Mouse (Mus musculus) cerebellum, adult 9-11 months (tissue): Measurements from ENCODE around the gene Cc2d1a.

Experiments used
- DNase-seq: peaks from one replicate; pipeline ENCODE4 v3.0.0; 2022

The Cc2d1a gene

DNA sequence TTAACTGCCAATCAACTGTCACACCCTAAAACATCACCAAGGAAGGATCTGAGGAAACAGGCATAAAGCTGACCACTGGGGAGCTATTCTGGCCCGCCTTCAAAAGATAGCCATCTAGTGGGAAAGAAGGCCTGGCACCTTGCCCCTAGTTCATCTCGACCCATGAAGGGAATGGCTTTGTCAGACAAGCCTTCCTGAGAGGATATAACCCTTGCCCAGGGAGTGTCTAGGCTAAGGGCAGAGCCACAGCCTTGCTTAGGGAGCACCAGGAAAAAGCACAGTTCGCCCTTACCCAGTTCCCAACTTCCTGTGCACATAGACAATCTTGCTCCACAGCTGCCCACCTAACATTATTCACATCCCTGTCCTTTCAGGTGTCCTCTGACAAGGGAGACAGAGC, 44.1 kb downstream of the Cc2d1a start:
- DNase-seq, result peak; percentile 56

DNA sequence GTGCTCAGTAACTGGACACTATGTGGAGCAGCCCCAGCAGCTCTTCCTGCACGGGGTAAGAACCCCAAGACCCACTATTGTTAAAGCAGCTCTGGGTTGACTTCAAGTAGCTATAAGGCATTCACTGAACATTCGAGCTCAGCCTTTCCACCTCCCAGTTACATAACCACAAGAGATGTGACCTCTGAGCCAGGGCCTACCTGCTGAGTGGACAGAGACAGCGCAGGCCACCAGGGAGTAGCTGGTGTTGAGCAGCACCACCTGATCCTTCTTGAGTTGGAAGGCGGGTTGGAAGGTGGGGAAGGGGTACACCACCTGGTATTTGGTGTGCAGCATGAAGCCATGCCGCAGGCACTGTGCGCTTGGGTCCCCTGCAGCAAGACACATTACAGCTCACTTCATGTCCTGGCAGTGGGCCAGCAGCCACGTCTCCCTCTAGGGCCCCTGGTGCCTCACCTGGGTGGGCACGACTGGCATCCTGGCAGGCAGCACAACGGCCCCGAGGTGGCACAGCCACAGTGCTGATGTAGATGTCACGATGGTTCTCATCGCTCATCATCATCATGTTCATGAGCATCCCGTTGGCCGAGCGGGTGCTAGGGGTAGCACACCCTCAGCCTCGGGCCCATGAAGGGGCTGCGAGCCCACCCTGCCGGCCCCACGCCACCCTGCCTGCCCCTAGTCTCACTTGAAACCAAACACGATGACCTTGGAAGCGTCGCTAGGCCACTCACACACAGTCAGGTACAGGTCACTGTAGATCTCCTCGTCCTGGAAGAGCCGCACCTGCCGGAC, 46.1 kb downstream of the Cc2d1a start:
- peak; percentile 45 for DNase-seq

DNA sequence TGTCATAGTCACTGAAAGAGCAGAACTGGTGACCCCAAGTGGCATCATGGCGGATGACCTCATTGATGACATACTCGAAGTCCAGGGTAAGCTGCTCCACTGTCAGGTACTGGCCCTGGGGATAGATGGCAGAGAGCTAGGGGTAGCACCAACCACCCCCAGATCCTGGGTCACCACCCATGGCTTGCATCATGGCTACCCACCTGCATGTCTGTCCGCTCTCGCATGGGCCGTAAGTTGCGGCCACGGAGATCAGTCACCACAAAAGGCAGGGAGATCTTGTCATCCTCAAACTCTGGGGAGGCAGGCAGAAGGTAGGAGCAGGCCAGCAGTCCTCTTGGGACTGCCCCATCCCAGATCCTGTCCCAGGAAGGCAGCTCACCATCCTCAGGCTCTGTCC, 49.4 kb downstream of the Cc2d1a start:
- no peak for DNase-seq

- DNase-seq, result no peak
Measured at GRCm38 (mm10) chr8:84096061-84096460, 51.7 kb downstream of the Cc2d1a start.

DNA sequence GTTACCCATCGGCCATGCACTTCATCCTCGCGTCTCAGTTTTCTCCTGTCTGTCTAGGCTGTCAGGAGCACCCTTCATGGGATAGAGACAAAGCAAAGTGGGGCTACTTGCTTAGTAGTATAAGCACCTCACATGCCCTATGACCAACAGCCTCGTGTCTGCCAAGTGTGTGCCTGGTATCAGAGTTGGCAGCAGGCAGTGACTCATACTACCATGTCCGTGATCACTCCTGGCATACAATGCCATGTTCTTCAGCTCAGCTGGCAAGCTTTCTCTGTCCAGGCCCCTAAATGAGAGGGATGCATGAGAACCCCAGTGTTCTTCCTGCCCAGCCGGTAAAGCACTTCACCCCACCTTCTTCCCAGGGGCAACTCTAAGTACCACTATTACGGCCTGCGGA, 57.2 kb downstream of the Cc2d1a start:
- DNase-seq, result no peak

DNA sequence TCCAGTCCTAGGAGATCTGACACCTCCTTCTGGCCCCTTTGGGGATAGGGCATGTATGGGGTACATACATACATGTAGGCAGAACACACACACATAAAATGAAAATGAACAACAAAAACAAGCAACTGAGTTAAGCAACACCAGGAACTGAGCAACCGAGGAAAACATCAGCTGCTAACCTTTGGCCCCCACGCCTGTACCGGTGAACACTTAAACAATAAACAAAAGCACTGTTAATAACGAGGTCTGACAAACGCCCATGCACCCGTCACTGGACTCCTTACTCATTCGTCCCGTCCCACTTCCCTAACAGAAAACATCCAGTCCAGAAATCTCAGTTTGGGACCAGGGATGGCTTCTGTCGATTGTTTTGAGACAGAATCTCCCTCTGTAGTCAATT, 58.5 kb downstream of the Cc2d1a start:
- no peak for DNase-seq

GRCm38 (mm10) chr8:84087821-84088220, 59.9 kb downstream of the Cc2d1a start:
- DNase-seq, result no peak

- no peak for DNase-seq
Measured at GRCm38 (mm10) chr8:84087156-84087555, 60.6 kb downstream of the Cc2d1a start.

- no peak for DNase-seq
Measured at GRCm38 (mm10) chr8:84084341-84085115, 63.2 kb downstream of the Cc2d1a start.

DNA sequence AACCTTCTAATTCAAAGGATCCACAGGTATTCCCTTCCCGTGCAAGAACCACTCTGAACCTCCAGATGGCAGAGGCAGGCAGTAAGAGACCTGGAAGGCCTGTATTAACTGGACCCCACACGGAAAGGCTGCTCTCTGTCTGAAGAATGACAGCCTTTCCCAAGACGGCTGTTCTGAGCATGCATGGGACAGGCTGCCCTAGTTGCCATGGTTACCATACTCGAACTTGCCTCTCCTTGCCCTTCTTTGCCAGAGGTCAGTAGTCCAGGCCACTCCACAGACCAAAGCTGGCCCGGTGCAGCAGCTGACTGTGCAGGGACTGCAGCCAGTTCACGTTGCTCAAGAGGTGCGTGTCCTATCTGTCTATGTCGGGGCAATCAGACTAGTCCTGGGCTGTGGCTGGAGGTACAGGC, 63.9 kb downstream of the Cc2d1a start:
- DNase-seq, result no peak
